Mouse (Mus musculus) liver, adult 2 months (tissue): ENCODE measurements around the gene Fam72a. TPM values are rescaled to one million over a fixed set of nuclear protein-coding genes. Genes with fewer than 3 reads are reported as not detected.

Experiments used
- DNase-seq: peaks from one replicate; pipeline ENCODE4 v3.0.0-alpha.2; 2011; ENCODE audit warnings: low read depth, low spot score; ENCODE audit errors: extremely low read depth
- H3K27ac ChIP-seq: fragments of 200-500 bp; replicated peaks from 2 replicates; pipeline ENCODE4 v1.5.1; 2012; ENCODE audit warnings: low read depth, mild to moderate bottlenecking, control low read depth, inconsistent platforms, low read length; ENCODE audit not compliant: insufficient read depth
- H3K27me3 ChIP-seq: fragments of 200-500 bp; 2 replicates; pipeline ENCODE4 v1.6.1; 2012; ENCODE audit warnings: mild to moderate bottlenecking, moderate library complexity, low read length, inconsistent platforms; ENCODE audit not compliant: control insufficient read depth, insufficient read depth
- H3K36me3 ChIP-seq: fragments of 200-500 bp; 2 replicates; pipeline ENCODE4 v1.6.1; 2012; ENCODE audit warnings: low read length, inconsistent platforms; ENCODE audit not compliant: control insufficient read depth, insufficient read depth
- H3K4me1 ChIP-seq: fragments of 200-500 bp; 2 replicates; pipeline ENCODE4 v1.6.1; 2011; ENCODE audit warnings: low read length; ENCODE audit not compliant: control insufficient read depth, insufficient read depth
- H3K4me3 ChIP-seq: fragments of 200-500 bp; 2 replicates; pipeline ENCODE4 v1.5.1; 2011; ENCODE audit warnings: low read depth, mild to moderate bottlenecking, control low read depth, low read length, moderate library complexity; ENCODE audit not compliant: insufficient read depth
- H3K79me2 ChIP-seq: fragments of 200-500 bp; 2 replicates; pipeline ENCODE4 v1.6.1; 2012; ENCODE audit warnings: inconsistent platforms, mild to moderate bottlenecking, low read length, moderate library complexity; ENCODE audit not compliant: control insufficient read depth, insufficient read depth
- H3K9ac ChIP-seq: fragments of 200-500 bp; 2 replicates; pipeline ENCODE4 v1.6.1; 2012; ENCODE audit warnings: low read depth, mild to moderate bottlenecking, control low read depth, inconsistent platforms, low read length
- CTCF ChIP-seq: fragments of 200-500 bp; IDR thresholded peaks from 2 replicates; pipeline ENCODE4 v1.5.1; 2011; ENCODE audit warnings: low read depth, low read length, control low read depth
- POLR2A ChIP-seq: fragments of 200-500 bp; IDR thresholded peaks from 2 replicates; pipeline ENCODE4 v1.6.1; 2011; ENCODE audit warnings: low read length, control low read depth; ENCODE audit not compliant: insufficient read depth; ENCODE audit errors: extremely low read depth
- WGBS: fragments of 180-500 bp; shearing (Covaris S2); methylation state at CpG from one replicate; pipeline ENCODE4 v1.1.7; 2018; 5-methylcytosine and 5-hydroxymethylcytosine counted together
- polyA plus RNA-seq: library from polyadenylated mRNA; depleted of rRNA; stranded (reverse); fragments of >200 nt; gene quantifications from 2 replicates; pipeline ENCODE4 v1.2.3, GENCODE M21; 2012; rRNA removed
- total RNA-seq: library from RNA; depleted of rRNA; stranded (reverse); fragments of >200 nt; gene quantifications from 2 replicates; pipeline ENCODE4 v1.2.3, GENCODE M21; 2014; rRNA removed

The Fam72a gene
- total RNA-seq (0.65 and 1.0 TPM in 2 replicates), polyA plus RNA-seq (0.19 and 0.24 TPM in 2 replicates)

GRCm38 (mm10) chr1:131527281-131528080 lies at the start of gene Fam72a, which contains the start of gene Srgap2:
Gene Fam72a, plus strand, starts transcription at chr1:131527903.
Gene Srgap2, minus strand, starts transcription at chr1:131527352.
- peak; percentile 100 for DNase-seq
- Histone ChIP-seq H3K36me3 (no peaks in the 10 kb centered on the region), H3K4me1 (peaks cover 8% of the 10 kb centered on the region), H3K79me2 (peaks cover 16% of the 10 kb centered on the region; the same call in 1 of the 2 replicates), H3K4me3 (peak within 1 kb of the TSS; percentile 90), H3K9ac (peak within 1 kb of the TSS; percentile 79), H3K27me3 (no peaks in the 10 kb centered on the region), H3K27ac (peak within 1 kb of the TSS; percentile 67)
- WGBS: under 1% methylated on average over 44 of the region's 44 CpGs
- TF ChIP-seq POLR2A (peak; percentile 93), CTCF (no peak)

- Histone ChIP-seq H3K4me3 (no peak overlapping the region), H3K27ac (no peak overlapping the region), H3K4me1 (peaks cover 12% of the 10 kb centered on the region; the same call in 1 of the 2 replicates), H3K36me3 (no peaks in the 10 kb centered on the region), H3K79me2 (peaks cover 6% of the 10 kb centered on the region; the same call in 1 of the 2 replicates), H3K27me3 (no peaks in the 10 kb centered on the region), H3K9ac (no peak overlapping the region)
- peak; percentile 74 for DNase-seq
- no peak for TF ChIP-seq POLR2A
- TF ChIP-seq CTCF: no peak
- WGBS: 43% methylated on average over 2 of the region's 2 CpGs
Observed at GRCm38 (mm10) chr1:131478770-131479305, 48.9 kb upstream of the Fam72a start.

- Histone ChIP-seq H3K4me3 (no peak overlapping the region), H3K4me1 (peaks cover 16% of the 10 kb centered on the region), H3K27me3 (no peaks in the 10 kb centered on the region), H3K27ac (no peak overlapping the region), H3K9ac (no peak overlapping the region), H3K79me2 (peaks cover 13% of the 10 kb centered on the region; the same call in 1 of the 2 replicates), H3K36me3 (no peaks in the 10 kb centered on the region)
- TF ChIP-seq CTCF (no peak), POLR2A (no peak)
- no peak for DNase-seq
Observed at GRCm38 (mm10) chr1:131481391-131481790, 46.3 kb upstream of the Fam72a start.

GRCm38 (mm10) chr1:131482242-131482641 lies 45.5 kb upstream of the Fam72a start:
- TF ChIP-seq POLR2A (no peak), CTCF (no peak)
- 84% methylated on average over 3 of the region's 3 CpGs for WGBS
- peaks cover 10% of the 10 kb centered on the region; the same call in 1 of the 2 replicates for H3K79me2 ChIP-seq
- H3K36me3 ChIP-seq: no peaks in the 10 kb centered on the region
- no peaks in the 10 kb centered on the region for H3K27me3 ChIP-seq
- peaks cover 22% of the 10 kb centered on the region for H3K4me1 ChIP-seq
- DNase-seq: no peak
- H3K9ac ChIP-seq: no peak overlapping the region
- H3K4me3 ChIP-seq: no peak overlapping the region
- no peak overlapping the region for H3K27ac ChIP-seq

GRCm38 (mm10) chr1:131486094-131486850 lies 41.4 kb upstream of the Fam72a start:
- WGBS: 37% methylated on average over 5 of the region's 5 CpGs
- Histone ChIP-seq H3K27me3 (no peaks in the 10 kb centered on the region), H3K9ac (no peak overlapping the region), H3K36me3 (no peaks in the 10 kb centered on the region), H3K79me2 (peaks cover 12% of the 10 kb centered on the region; the same call in 1 of the 2 replicates), H3K27ac (no peak overlapping the region), H3K4me3 (no peak overlapping the region), H3K4me1 (peaks cover 15% of the 10 kb centered on the region)
- no peak for TF ChIP-seq CTCF
- no peak for TF ChIP-seq POLR2A
- peak; percentile 94 for DNase-seq
